Mouse (Mus musculus): ENCODE data around the gene G2e3. TPM values are rescaled to one million over a fixed set of nuclear protein-coding genes. Genes with fewer than 3 reads are reported as not detected.

Gene G2e3
- total and polyA plus RNA-seq, 3 experiments: 10.6 to 42.5 (median 11.3) TPM

DNA sequence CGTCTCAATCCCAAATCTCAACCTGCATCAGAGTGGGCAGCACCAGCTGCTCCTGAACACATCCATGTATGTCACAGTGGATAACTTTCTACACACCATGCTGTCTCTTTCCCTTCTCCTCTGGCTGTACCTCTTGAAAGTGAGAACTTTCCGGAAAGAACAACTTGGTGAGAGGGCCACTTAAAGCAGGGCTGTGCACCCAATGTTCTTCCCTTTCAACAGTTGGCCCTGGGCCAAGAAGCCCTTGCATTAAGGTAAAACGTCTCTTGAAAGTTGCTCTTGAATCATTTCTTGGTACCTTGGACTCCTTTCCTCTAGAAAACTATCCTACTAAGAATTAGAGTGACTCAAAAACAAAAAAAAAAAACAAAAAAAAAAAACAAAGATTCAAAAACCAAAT is 21.0 kb upstream of the G2e3 start (continued):
- TF ChIP-seq MAFK (IDR thresholded peaks at IDR 0.05; ENCODE audit: borderline replicate concordance, low read depth, low read length): no peak

DNA sequence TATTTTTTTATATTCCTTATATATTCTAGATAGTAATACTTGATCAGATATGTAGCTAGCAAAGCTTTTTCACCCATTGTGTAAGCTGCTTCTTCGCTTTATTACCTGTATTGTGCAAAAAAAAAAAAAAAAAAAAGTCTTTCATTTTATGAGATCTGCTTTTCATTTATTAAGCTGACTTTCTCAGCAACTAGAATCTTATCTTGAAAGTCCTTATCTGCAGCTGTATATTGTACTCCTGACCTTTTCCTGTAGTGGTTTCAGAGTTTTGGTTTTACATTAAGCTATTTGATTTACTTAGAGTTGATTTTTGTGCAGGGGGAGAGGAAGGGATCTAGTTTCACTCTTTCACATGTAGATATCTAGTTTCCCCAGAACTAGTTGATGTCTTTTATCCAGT is 10.8 kb upstream of the G2e3 start:
- TF ChIP-seq E2F4 (IDR thresholded peaks at IDR 0.05; ENCODE audit: borderline replicate concordance, low read depth, low read length) (no peak), ZNF384 (IDR thresholded peaks at IDR 0.05; ENCODE audit: low read depth, low read length) (peak; percentile 51; the same call in 1 of the 2 replicates), GABPA (IDR thresholded peaks at IDR 0.05; ENCODE audit: low read depth, low read length) (no peak), ZKSCAN1 (IDR thresholded peaks at IDR 0.05; ENCODE audit: low read depth, low read length) (no peak), GATA1 (IDR thresholded peaks at IDR 0.05; ENCODE audit: low read depth, low read length) (peak; percentile 31; the same call in 1 of the 2 replicates), NRF1 (IDR thresholded peaks at IDR 0.05; ENCODE audit: insufficient read depth, low read depth, low read length, poor library complexity, severe bottlenecking) (no peak), RCOR1 (IDR thresholded peaks at IDR 0.05; ENCODE audit: low read depth, low read length) (peak; percentile 73), POLR2A (IDR thresholded peaks at IDR 0.05; ENCODE audit: control insufficient read depth in 1 of 2, insufficient read depth in 1 of 2, low read depth in 1 of 2, low read length in 2 of 2, poor library complexity in 1 of 2) (no peak), NELFE (IDR thresholded peaks at IDR 0.05; ENCODE audit: low read depth, low read length) (no peak), BHLHE40 (IDR thresholded peaks at IDR 0.05; ENCODE audit: borderline replicate concordance, low read depth, low read length) (no peak), USF1 (IDR thresholded peaks at IDR 0.05; ENCODE audit: low read depth, low read length) (no peak), SMC3 (IDR thresholded peaks at IDR 0.05; ENCODE audit: low read depth, low read length) (no peak), MAZ (IDR thresholded peaks at IDR 0.05; ENCODE audit: low read depth, low read length) (no peak), EP300 (IDR thresholded peaks at IDR 0.05; ENCODE audit: low read depth in 1 of 2, low read length in 2 of 2) (peak in 1 of 2 experiments; percentile 22; a peak in 1 of 4 replicates), USF2 (IDR thresholded peaks at IDR 0.05; ENCODE audit: borderline replicate concordance in 1 of 2, insufficient read depth in 1 of 2, low read depth in 1 of 2, low read length in 2 of 2) (no peak), RAD21 (IDR thresholded peaks at IDR 0.05; ENCODE audit: low read depth, low read length) (no peak), ELF1 (IDR thresholded peaks at IDR 0.05; ENCODE audit: low read depth, low read length) (no peak), SIN3A (IDR thresholded peaks at IDR 0.05; ENCODE audit: low read length) (no peak), MYC (IDR thresholded peaks at IDR 0.05; ENCODE audit: low read depth, low read length) (no peak), POLR2AphosphoS5 (IDR thresholded peaks at IDR 0.05; ENCODE audit: borderline replicate concordance, low read depth, low read length) (no peak), KAT2A (conservative IDR thresholded peaks at IDR 0.05; ENCODE audit: low read depth, low read length) (no peak), JUND (IDR thresholded peaks at IDR 0.05; ENCODE audit: low read depth, low read length) (no peak), UBTF (IDR thresholded peaks at IDR 0.05; ENCODE audit: borderline replicate concordance, insufficient read depth, low read depth, low read length) (no peak), ETS1 (IDR thresholded peaks at IDR 0.05; ENCODE audit: low read depth, low read length) (no peak)
- Histone ChIP-seq H3K36me3 (ENCODE audit: control insufficient read depth in 1 of 2, insufficient read depth in 2 of 2, low read length in 2 of 2) (no peaks in the 10 kb centered on the region), H3K27me3 (ENCODE audit: control insufficient read depth in 1 of 2, insufficient read depth in 2 of 2, low read length in 2 of 2) (no peaks in the 10 kb centered on the region), H3K9ac (ENCODE audit: control insufficient read depth, low read depth, low read length, poor library complexity, severe bottlenecking) (no peak overlapping the region), H3K79me2 (ENCODE audit: control insufficient read depth, insufficient read depth, low read length, poor library complexity) (no peaks in the 10 kb centered on the region), H3K4me1 (ENCODE audit: control insufficient read depth in 1 of 2, insufficient read depth in 2 of 2, low read length in 2 of 2) (no peaks in the 10 kb centered on the region), H3K9me3 (replicated peaks; ENCODE audit: insufficient read depth, low read length) (no peaks in the 10 kb centered on the region), H3K27ac (ENCODE audit: control insufficient read depth, low read depth, low read length) (no peak overlapping the region), H3K4me3 (ENCODE audit: control insufficient read depth in 1 of 2, insufficient read depth in 1 of 2, low read depth in 2 of 2, low read length in 2 of 2) (no peak overlapping the region)
- DNase-seq (ENCODE audit: low read depth, low spot score): no peak

Data from MEL (cell line).